Mouse (Mus musculus) testis, adult 2 months (tissue): Measurements from ENCODE around the gene Gm20661.

Experiments
- CTCF ChIP-seq: fragments of 200-500 bp; IDR thresholded peaks from 2 replicates; pipeline ENCODE4 v1.5.1; 2012; ENCODE audit warnings: low read depth, mild to moderate bottlenecking, inconsistent platforms, low read length, moderate library complexity; ENCODE audit not compliant: control insufficient read depth, insufficient read depth, insufficient replicate concordance
- POLR2A ChIP-seq: fragments of 200-500 bp; IDR thresholded peaks from 2 replicates; pipeline ENCODE4 v1.6.1; 2012; ENCODE audit warnings: low read depth, mild to moderate bottlenecking, inconsistent platforms, low read length, moderate library complexity; ENCODE audit not compliant: control insufficient read depth

GRCm38 (mm10) chr9:107981684-107982605 lies 913 bp upstream of the Gm20661 start:
- TF ChIP-seq POLR2A (no peak), CTCF (no peak)
